Mouse (Mus musculus): ENCODE measurements around the gene Ehhadh.
A peak's percentile ranks its signal among the peaks of the same experiment; 100 is the strongest.

Gene Ehhadh

DNA sequence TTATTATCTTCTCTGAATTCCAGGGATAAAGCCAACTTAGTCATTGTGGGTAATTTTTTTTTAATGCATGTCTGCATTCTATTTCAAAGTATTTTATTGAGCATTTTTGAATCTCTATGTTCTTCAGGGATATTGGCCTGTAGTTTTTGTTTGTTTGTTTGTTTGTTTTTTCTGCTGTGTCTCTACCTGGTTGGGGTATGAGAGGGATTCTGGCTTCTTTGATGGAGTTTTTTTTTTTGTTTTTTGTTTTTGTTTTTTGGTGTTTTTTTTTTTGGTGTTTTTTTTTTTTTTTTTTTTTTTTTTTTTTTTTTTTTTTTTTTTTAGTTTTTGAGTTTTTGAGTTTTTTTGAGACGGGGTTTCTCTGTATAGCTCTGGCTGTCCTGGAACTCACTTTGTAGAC is 52.0 kb downstream of the Ehhadh start:
- ATAC-seq (ENCODE audit: low TSS enrichment), result no peak

DNA sequence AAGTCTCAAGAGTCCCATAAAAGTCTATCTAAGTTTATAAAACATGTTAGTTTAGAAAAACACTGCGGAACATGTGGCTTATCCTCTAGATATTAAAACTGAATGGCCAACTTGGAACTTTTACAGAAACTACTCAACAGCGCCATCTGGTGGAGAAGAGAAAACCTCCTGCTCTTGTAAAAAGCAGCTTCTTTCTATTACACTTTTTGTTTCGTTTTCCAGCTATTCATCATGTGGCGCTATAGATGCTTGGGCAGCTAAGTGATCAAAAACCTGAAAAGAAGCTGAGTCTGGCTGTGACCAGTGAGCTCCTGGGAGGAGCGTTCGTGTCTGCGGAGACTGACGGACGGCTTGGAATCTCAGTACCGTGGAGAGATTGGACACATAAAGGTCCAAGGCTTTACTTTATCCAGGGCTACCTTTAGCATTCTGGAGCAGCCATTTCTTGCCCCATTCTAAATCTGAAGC is 59.7 kb downstream of the Ehhadh start:
- peak; percentile 85 for ATAC-seq (ENCODE audit: low TSS enrichment)

GRCm38 (mm10) chr16:21727421-21727820 is 60.2 kb downstream of the Ehhadh start:
- no peak for ATAC-seq (ENCODE audit: low TSS enrichment)

DNA sequence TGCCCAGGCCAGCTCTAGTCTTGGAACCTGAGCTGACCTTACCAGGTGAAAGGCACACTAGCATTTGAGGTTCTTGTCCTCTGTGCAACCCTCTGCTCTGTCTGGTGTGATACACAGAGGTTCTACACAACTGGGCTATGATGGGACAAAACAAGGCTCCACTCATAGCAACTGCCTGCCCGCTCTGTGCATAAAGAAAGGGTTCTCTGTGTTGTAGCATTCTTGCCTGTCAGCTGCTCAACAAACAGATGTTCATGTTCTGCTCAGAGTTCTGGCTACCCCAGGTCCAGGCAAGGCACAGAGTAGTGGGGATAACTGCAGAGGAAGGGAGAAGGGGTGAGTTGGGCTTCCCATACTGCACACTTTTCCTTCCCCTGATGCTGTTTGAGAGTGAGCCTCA is 63.3 kb downstream of the Ehhadh start:
- peak; percentile 50 for ATAC-seq (ENCODE audit: low TSS enrichment)

GRCm38 (mm10) chr16:21719770-21720169 is 67.8 kb downstream of the Ehhadh start:
- no peak for ATAC-seq (ENCODE audit: low TSS enrichment)

GRCm38 (mm10) chr16:21714516-21714915 is 73.1 kb downstream of the Ehhadh start:
- peak; percentile 69; the same call in 1 of the 2 replicates for ATAC-seq (ENCODE audit: low TSS enrichment)
